Mouse (Mus musculus) liver, embryonic 16.5 days (tissue): ENCODE data around the gene Ankrd17. TPM values are rescaled to one million over a fixed set of nuclear protein-coding genes. Genes with fewer than 3 reads are reported as not detected.

Experiments used
- ATAC-seq: fragments of 200-750 bp; cut with Nextera tagmentation; 2 replicates; pipeline ENCODE4 v1.8.0; 2017; ENCODE audit warnings: low read depth, mild to moderate bottlenecking, moderate number of reproducible peaks, moderate library complexity
- H3K27ac ChIP-seq: fragments of 300-500 bp; sonication (generic); 2 replicates; pipeline ENCODE4 v1.5.1; 2014; ENCODE audit warnings: mild to moderate bottlenecking, low read length
- H3K27me3 ChIP-seq: fragments of 300-500 bp; sonication (generic); 2 replicates; pipeline ENCODE4 v1.6.1; 2014; ENCODE audit warnings: low read depth, low read length, mixed read lengths; ENCODE audit not compliant: control insufficient read depth, insufficient read depth
- H3K36me3 ChIP-seq: fragments of 300-500 bp; sonication (generic); 2 replicates; pipeline ENCODE4 v1.6.1; 2014; ENCODE audit warnings: mild to moderate bottlenecking; ENCODE audit not compliant: control insufficient read depth, insufficient read depth
- H3K4me1 ChIP-seq: fragments of 300-500 bp; sonication (generic); 2 replicates; pipeline ENCODE4 v1.6.1; 2014; ENCODE audit warnings: low read depth, low read length, mixed read lengths; ENCODE audit not compliant: control insufficient read depth
- H3K4me2 ChIP-seq: fragments of 300-500 bp; sonication (generic); 2 replicates; pipeline ENCODE4 v1.6.1; 2014; ENCODE audit warnings: low read depth, low read length, mixed read lengths
- H3K4me3 ChIP-seq: fragments of 300-500 bp; sonication (generic); 2 replicates; pipeline ENCODE4 v1.5.1; 2014; ENCODE audit warnings: low read depth, mild to moderate bottlenecking, low read length
- H3K9ac ChIP-seq: fragments of 300-500 bp; sonication (generic); 2 replicates; pipeline ENCODE4 v1.6.1; 2014; ENCODE audit warnings: low read depth, low read length
- H3K9me3 ChIP-seq: fragments of 300-500 bp; sonication (generic); replicated peaks from 2 replicates; pipeline ENCODE4 v1.6.1; 2016; ENCODE audit warnings: low read length; ENCODE audit not compliant: control insufficient read depth
- WGBS: fragments of 180-500 bp; shearing (Covaris S2); extraction: QIAGEN DNeasy Blood & Tissue Kit; methylation state at CpG from one replicate; pipeline ENCODE4 v1.1.7; 2014; ENCODE audit not compliant: insufficient replicate concordance; 5-methylcytosine and 5-hydroxymethylcytosine counted together
- polyA plus RNA-seq: library from polyadenylated mRNA; unstranded; fragments of >200 nt; fragmentation: Nextera tagmentation; extraction: Ambion mirVana; gene quantifications from 2 replicates; pipeline ENCODE4 v1.2.1, GENCODE M21; 2015

The Ankrd17 gene
- polyA plus RNA-seq, 1 experiment from 2014 or later = 8.2 TPM

DNA sequence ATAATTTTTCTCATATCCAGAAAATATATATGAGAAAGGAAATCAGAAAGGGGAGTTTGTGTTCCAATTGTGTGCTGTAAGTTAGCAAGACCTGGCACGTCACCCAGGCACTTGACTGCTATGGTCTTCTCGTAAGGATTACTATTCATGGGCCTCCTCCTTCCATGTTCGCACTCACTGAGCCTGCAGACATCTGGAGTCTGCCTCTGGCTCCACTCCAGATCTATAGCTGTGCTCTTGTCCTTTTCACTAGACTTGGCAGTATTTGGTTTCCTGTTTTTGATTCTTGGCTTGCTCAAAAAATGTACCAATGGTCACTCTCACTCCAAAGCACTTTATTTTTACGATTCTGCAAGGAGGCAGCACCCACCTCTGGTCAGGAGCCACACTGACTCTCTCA, 15.1 kb upstream of the Ankrd17 start:
- H3K4me1 ChIP-seq = no peaks in the 10 kb centered on the region
- no peaks in the 10 kb centered on the region for H3K9me3 ChIP-seq
- no peaks in the 10 kb centered on the region for H3K36me3 ChIP-seq
- 56% methylated on average over 4 of the region's 4 CpGs for WGBS
- no peak overlapping the region for H3K27ac ChIP-seq
- ATAC-seq = no peak
- no peak overlapping the region for H3K4me3 ChIP-seq
- no peak overlapping the region for H3K4me2 ChIP-seq
- no peaks in the 10 kb centered on the region for H3K27me3 ChIP-seq
- no peak overlapping the region for H3K9ac ChIP-seq

DNA sequence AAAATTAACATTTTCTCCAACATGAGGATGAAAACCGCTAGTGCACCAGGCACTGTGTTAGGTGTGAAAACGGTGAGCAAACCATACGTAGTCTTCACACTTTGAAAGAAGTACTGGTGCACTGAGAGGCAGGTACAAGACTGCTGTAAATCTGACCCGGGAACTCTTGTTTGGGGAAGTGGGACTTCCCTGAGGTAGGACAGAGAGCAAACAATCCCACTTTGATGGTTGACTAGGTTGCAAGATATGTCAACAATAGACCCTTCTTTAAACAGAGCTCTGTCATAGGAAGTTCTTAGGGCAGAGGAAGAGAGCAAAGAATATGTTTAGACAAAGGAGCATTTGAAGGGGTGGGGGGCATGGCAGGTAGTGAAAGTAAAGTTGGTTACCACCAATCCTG, 7.3 kb upstream of the Ankrd17 start:
- Histone ChIP-seq H3K27me3 (no peaks in the 10 kb centered on the region), H3K9ac (no peak overlapping the region), H3K27ac (no peak overlapping the region), H3K4me1 (no peaks in the 10 kb centered on the region; the same call in 1 of the 2 replicates), H3K4me2 (no peak overlapping the region), H3K4me3 (no peak overlapping the region), H3K9me3 (no peaks in the 10 kb centered on the region), H3K36me3 (no peaks in the 10 kb centered on the region)
- 59% methylated on average over 4 of the region's 4 CpGs for WGBS
- ATAC-seq = peak; percentile 53; the same call in 1 of the 2 replicates

DNA sequence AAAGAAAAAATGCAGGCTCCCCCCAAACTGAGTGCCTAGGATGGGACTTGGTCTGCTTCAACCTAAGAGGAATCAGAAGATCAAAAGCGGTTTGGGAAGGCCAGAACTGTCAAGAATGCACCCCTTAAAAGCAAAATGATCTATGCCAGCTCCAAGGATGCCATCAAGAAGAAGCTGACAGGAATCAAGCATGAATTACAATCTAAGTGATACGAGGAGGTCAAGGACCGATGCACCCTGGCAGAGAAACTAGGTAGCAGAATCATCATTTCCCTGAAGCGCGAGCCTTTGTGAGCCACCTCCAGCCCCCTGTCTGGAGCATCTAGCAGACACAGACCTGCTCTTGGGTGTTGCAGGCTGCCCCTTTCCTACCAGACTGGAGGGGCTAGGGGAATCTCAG, 4.0 kb upstream of the Ankrd17 start:
- Histone ChIP-seq H3K9ac (no peak overlapping the region), H3K36me3 (no peaks in the 10 kb centered on the region), H3K9me3 (no peaks in the 10 kb centered on the region), H3K4me3 (no peak overlapping the region), H3K27ac (no peak overlapping the region), H3K4me2 (no peak overlapping the region), H3K27me3 (no peaks in the 10 kb centered on the region), H3K4me1 (peaks cover 3% of the 10 kb centered on the region)
- ATAC-seq = no peak
- WGBS = 74% methylated on average over 5 of the region's 5 CpGs

DNA sequence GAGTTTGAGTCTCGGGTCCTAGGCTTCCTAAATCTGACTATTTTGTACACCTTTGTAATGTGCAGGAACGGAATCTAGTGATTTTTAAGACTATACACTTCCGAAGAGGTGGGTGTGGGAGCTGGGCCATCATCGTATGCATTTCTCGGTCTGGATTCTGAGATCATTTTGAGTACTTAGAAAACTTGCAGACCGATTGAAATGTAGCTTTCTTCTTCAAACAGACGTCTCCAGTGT, 608 bp upstream of the Ankrd17 start, which contains the start of gene Gm9958:
Gene Gm9958, plus strand, starts transcription at position 138 of the 237 bp plus-strand sequence.
- H3K27ac ChIP-seq = peak within 1 kb of the TSS; percentile 98
- H3K4me2 ChIP-seq = peak within 1 kb of the TSS; percentile 70
- no peaks in the 10 kb centered on the region for H3K9me3 ChIP-seq
- H3K4me3 ChIP-seq = peak within 1 kb of the TSS; percentile 95
- no peaks in the 10 kb centered on the region for H3K27me3 ChIP-seq
- no peaks in the 10 kb centered on the region for H3K36me3 ChIP-seq
- H3K9ac ChIP-seq = peak within 1 kb of the TSS; percentile 97
- 1% methylated on average over 7 of the region's 7 CpGs for WGBS
- peaks cover 5% of the 10 kb centered on the region for H3K4me1 ChIP-seq
- ATAC-seq = no peak

DNA sequence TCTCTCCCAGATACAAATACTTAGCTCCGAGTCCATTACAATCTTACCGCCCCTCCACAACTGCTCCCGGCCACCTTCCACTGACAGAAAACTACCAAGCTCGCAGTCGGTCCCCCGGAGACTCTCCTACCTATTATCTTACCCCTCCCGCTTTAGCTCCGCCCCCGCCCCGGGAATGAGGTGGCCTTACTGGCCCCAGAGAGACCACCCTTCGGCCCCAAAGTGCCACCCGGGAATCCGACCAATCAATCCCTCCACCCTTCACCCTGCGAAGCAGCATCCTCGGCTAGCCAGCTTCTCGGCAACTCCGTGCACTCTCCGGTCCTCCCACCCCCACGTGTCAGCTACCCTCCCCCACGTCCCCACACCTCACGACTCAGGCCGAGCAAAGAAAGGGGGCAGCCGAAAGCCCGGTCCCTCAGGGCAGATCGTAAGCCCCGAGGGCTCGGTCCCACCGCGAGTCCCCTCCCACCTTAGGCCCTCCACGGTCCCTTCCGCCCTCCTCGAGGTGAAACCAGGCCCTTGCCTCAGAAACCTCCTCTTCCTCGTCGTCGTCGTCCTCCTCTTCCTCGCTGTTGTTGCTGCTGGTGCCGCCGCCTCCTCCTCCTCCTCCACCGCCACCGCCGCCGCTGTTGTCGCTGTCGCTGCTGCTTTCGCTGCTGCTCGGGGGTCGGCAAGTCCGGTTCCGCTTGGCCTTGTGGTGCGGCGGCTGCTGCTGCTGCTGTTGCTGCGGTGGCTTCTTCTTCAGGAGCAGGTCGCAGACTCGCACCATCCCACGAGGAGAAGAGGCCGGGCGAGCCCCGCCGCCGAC, 1.0 kb downstream of the Ankrd17 start:
- H3K9me3 ChIP-seq = no peaks in the 10 kb centered on the region

DNA sequence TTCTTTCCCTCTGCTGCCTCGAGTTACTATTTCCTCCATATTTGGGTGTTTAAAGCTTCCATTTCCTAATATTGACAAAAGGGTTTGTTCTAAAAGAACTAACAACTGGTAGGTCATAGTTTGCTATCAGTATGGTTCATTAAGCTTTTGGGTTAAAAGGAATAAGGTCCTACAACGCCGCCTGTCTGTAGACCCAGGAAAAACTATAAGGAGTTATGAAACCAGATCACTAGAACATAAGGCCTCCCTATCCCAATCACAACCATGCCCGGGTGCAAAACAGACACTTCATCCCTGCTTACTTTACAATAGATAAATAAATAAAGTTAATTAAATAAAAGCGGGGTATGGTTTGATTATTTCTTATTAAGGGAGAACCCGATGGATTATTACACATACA, 1.9 kb downstream of the Ankrd17 start:
- Histone ChIP-seq H3K36me3 (0 out of 2 replicates have a peak, but pooled peaks cover 3% of the 10 kb centered on the region), H3K27me3 (no peaks in the 10 kb centered on the region), H3K27ac (peak overlapping the region; percentile 98), H3K4me1 (peaks cover 5% of the 10 kb centered on the region), H3K9ac (peak overlapping the region; percentile 97), H3K4me2 (peak overlapping the region; percentile 70), H3K4me3 (peak overlapping the region; percentile 95), H3K9me3 (no peaks in the 10 kb centered on the region)
- WGBS = under 1% methylated on average over 6 of the region's 6 CpGs
- ATAC-seq = peak; percentile 9; the same call in 1 of the 2 replicates

More for the DNA sequence above, 1.0 kb downstream of the Ankrd17 start:
- Histone ChIP-seq H3K4me3 (peak overlapping the region; percentile 95), H3K27me3 (no peaks in the 10 kb centered on the region), H3K4me2 (peak overlapping the region; percentile 70), H3K27ac (peak overlapping the region; percentile 98), H3K9ac (peak overlapping the region; percentile 97), H3K36me3 (no peaks in the 10 kb centered on the region), H3K4me1 (peaks cover 5% of the 10 kb centered on the region)
- peak; percentile 25 for ATAC-seq
- WGBS = under 1% methylated on average over 53 of the region's 61 CpGs

DNA sequence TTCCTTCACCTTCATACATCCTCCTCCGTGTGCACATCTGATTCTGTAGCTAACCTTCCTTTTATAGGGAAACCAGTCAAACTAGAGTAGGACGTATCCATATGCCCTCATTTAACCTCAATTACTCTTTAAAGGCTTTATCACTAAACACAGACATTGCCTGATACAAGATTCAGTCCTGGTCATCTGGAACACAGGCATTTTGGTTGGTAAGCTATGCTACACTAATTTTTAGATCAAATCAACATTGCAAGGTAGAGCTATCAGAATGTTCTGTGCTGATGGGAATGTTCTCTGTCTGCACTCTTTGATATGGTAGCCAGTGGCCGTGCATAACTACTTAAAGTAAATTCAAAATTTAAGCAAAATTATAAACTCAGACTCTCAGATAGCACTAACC, 10.6 kb downstream of the Ankrd17 start:
- Histone ChIP-seq H3K27ac (no peak overlapping the region), H3K27me3 (no peaks in the 10 kb centered on the region), H3K9me3 (no peaks in the 10 kb centered on the region), H3K4me2 (no peak overlapping the region), H3K4me3 (no peak overlapping the region), H3K36me3 (0 out of 2 replicates have a peak, but pooled peaks cover 3% of the 10 kb centered on the region), H3K9ac (no peak overlapping the region), H3K4me1 (peaks cover 23% of the 10 kb centered on the region)
- 37% methylated on average over 3 of the region's 3 CpGs for WGBS
- peak; percentile 56; the same call in 1 of the 2 replicates for ATAC-seq

DNA sequence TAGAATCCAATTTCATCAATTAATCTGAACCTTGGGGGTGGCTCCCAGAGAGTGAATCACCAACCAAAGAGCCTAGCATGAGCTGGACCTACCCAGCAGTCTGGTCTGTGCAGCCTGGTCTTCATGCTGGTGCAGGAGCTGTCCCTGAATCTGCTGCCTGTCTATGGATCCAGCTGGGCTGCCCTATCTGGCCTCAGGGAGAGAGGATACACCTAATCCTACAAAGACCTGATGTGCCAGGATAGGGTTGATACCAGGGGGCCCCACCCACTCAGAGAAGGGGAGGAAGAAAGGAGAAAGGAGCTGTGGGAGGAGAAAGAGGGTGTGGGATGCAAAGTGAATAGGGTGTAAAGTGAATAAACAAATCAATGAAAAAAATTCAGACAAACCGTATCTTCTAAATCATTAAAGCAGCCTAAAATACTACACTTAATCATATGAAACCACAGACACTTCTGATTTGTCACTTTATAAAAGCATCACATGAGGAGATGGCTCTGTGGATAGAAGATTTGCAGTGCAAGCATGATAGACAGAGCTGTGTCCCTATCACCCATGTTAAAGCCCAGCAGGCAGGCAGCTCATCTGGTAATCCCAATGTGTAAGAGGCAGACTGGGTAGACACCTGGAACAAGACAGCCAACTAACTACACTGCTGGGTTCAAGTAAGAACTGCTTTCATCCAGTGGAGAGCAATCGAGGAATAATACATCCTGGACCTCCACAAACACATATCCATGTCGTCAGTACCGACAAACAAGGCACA, 12.6 kb downstream of the Ankrd17 start:
- Histone ChIP-seq H3K4me1 (peaks cover 23% of the 10 kb centered on the region), H3K4me2 (no peak overlapping the region), H3K27ac (no peak overlapping the region), H3K9ac (no peak overlapping the region), H3K36me3 (no peaks in the 10 kb centered on the region), H3K27me3 (no peaks in the 10 kb centered on the region), H3K4me3 (no peak overlapping the region), H3K9me3 (no peaks in the 10 kb centered on the region)
- 81% methylated on average over 4 of the region's 4 CpGs for WGBS
- peak; percentile 67 for ATAC-seq

DNA sequence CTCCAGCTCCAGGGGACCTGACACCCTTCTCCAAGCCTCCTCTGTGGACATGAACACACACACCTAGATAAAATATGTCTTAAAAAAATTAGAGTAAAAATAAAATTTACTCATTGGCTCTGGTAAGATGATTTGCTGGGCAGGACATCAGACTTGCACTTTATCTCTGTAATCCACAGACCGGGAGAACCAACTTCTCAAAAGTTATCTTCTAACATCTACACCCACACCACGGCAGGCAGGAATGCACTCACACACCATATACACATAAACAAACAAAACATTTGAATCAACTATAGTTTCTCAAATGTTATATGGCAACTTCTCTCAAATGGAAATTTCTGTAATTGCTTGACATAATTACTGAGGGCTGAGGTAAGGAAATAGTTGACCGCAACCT, 19.5 kb downstream of the Ankrd17 start:
- ATAC-seq = no peak
- H3K27me3 ChIP-seq = no peaks in the 10 kb centered on the region
- no peaks in the 10 kb centered on the region for H3K9me3 ChIP-seq
- peaks cover 3% of the 10 kb centered on the region; the same call in 1 of the 2 replicates for H3K4me1 ChIP-seq
- H3K9ac ChIP-seq = no peak overlapping the region
- WGBS = 51% methylated on average over 3 of the region's 3 CpGs
- no peak overlapping the region for H3K4me3 ChIP-seq
- no peaks in the 10 kb centered on the region for H3K36me3 ChIP-seq
- H3K4me2 ChIP-seq = no peak overlapping the region
- no peak overlapping the region for H3K27ac ChIP-seq
